Mouse (Mus musculus): Measurements from ENCODE around the gene Gm21679.
"Not testable (repeated sequence)": the region's sequence is repeated elsewhere in the genome, so short reads cannot be mapped to it uniquely, and the experiment has no call there.

Gm21679 gene

GRCm38 (mm10) chrY:29683270-29683669 is at the start of gene Gm21679:
Gm21679 (minus strand) TSS chrY:29683370.
- not testable (repeated sequence) for TF ChIP-seq GATA4 (IDR thresholded peaks at IDR 0.05; ENCODE audit: insufficient replicate concordance, low read length)

Data from liver, adult (tissue).